Mouse (Mus musculus): ENCODE measurements around the gene Muc1. TPM values are rescaled to one million over a fixed set of nuclear protein-coding genes. Genes with fewer than 3 reads are reported as not detected.

Gene Muc1
- polyA plus RNA-seq, 1 experiment: 38.3 TPM

GRCm38 (mm10) chr3:89202253-89203141 is 26.4 kb upstream of the Muc1 start, which contains the start of gene Gba:
Gene Gba, plus strand, starts transcription at chr3:89202928.
- TF ChIP-seq POLR2A (IDR thresholded peaks at IDR 0.05; ENCODE audit: control insufficient read depth, low read depth, low read length) (no peak), CTCF (IDR thresholded peaks at IDR 0.05; ENCODE audit: control insufficient read depth, insufficient read depth, insufficient replicate concordance, low read depth, low read length) (no peak)
- H3K27ac ChIP-seq (ENCODE audit: control insufficient read depth, insufficient read depth, low read depth, low read length): peak within 1 kb of the TSS; percentile 45; the same call in 1 of the 2 replicates
- peak within 1 kb of the TSS; percentile 80 for H3K4me3 ChIP-seq (ENCODE audit: control insufficient read depth, low read depth, low read length)
- no peaks in the 10 kb centered on the region for H3K36me3 ChIP-seq (ENCODE audit: control insufficient read depth, insufficient read depth, low read length)
- no peaks in the 10 kb centered on the region for H3K27me3 ChIP-seq (ENCODE audit: control insufficient read depth, insufficient read depth, low read length)
- no peaks in the 10 kb centered on the region for H3K4me1 ChIP-seq (ENCODE audit: control insufficient read depth, insufficient read depth, low read length)

GRCm38 (mm10) chr3:89203142-89203514 is 25.7 kb upstream of the Muc1 start:
- H3K4me3 ChIP-seq (ENCODE audit: control insufficient read depth, low read depth, low read length): peak overlapping the region; percentile 80
- TF ChIP-seq POLR2A (IDR thresholded peaks at IDR 0.05; ENCODE audit: control insufficient read depth, low read depth, low read length) (no peak), CTCF (IDR thresholded peaks at IDR 0.05; ENCODE audit: control insufficient read depth, insufficient read depth, insufficient replicate concordance, low read depth, low read length) (no peak)
- peak overlapping the region; percentile 45; the same call in 1 of the 2 replicates for H3K27ac ChIP-seq (ENCODE audit: control insufficient read depth, insufficient read depth, low read depth, low read length)
- H3K36me3 ChIP-seq (ENCODE audit: control insufficient read depth, insufficient read depth, low read length): no peaks in the 10 kb centered on the region; the same call in 1 of the 2 replicates
- no peaks in the 10 kb centered on the region for H3K4me1 ChIP-seq (ENCODE audit: control insufficient read depth, insufficient read depth, low read length)
- H3K27me3 ChIP-seq (ENCODE audit: control insufficient read depth, insufficient read depth, low read length): no peaks in the 10 kb centered on the region

GRCm38 (mm10) chr3:89206079-89206478 is 22.8 kb upstream of the Muc1 start:
- H3K4me1 ChIP-seq (ENCODE audit: control insufficient read depth, insufficient read depth, low read length): no peaks in the 10 kb centered on the region; the same call in 1 of the 2 replicates
- H3K27me3 ChIP-seq (ENCODE audit: control insufficient read depth, insufficient read depth, low read length): no peaks in the 10 kb centered on the region
- H3K27ac ChIP-seq (ENCODE audit: control insufficient read depth, insufficient read depth, low read depth, low read length): no peak overlapping the region
- TF ChIP-seq POLR2A (IDR thresholded peaks at IDR 0.05; ENCODE audit: control insufficient read depth, low read depth, low read length): no peak
- TF ChIP-seq CTCF (IDR thresholded peaks at IDR 0.05; ENCODE audit: control insufficient read depth, insufficient read depth, insufficient replicate concordance, low read depth, low read length): no peak
- H3K4me3 ChIP-seq (ENCODE audit: control insufficient read depth, low read depth, low read length): no peak overlapping the region
- H3K36me3 ChIP-seq (ENCODE audit: control insufficient read depth, insufficient read depth, low read length): no peaks in the 10 kb centered on the region; the same call in none of the 2 replicates

GRCm38 (mm10) chr3:89206695-89207094 is 22.2 kb upstream of the Muc1 start:
- no peak overlapping the region for H3K4me3 ChIP-seq (ENCODE audit: control insufficient read depth, low read depth, low read length)
- H3K27me3 ChIP-seq (ENCODE audit: control insufficient read depth, insufficient read depth, low read length): no peaks in the 10 kb centered on the region
- no peak overlapping the region for H3K27ac ChIP-seq (ENCODE audit: control insufficient read depth, insufficient read depth, low read depth, low read length)
- no peaks in the 10 kb centered on the region; the same call in none of the 2 replicates for H3K36me3 ChIP-seq (ENCODE audit: control insufficient read depth, insufficient read depth, low read length)
- H3K4me1 ChIP-seq (ENCODE audit: control insufficient read depth, insufficient read depth, low read length): no peaks in the 10 kb centered on the region; the same call in 1 of the 2 replicates
- TF ChIP-seq POLR2A (IDR thresholded peaks at IDR 0.05; ENCODE audit: control insufficient read depth, low read depth, low read length) (no peak), CTCF (IDR thresholded peaks at IDR 0.05; ENCODE audit: control insufficient read depth, insufficient read depth, insufficient replicate concordance, low read depth, low read length) (no peak)

- Histone ChIP-seq H3K4me1 (ENCODE audit: control insufficient read depth, insufficient read depth, low read length) (no peaks in the 10 kb centered on the region; the same call in 1 of the 2 replicates), H3K4me3 (ENCODE audit: control insufficient read depth, low read depth, low read length) (no peak overlapping the region), H3K27ac (ENCODE audit: control insufficient read depth, insufficient read depth, low read depth, low read length) (no peak overlapping the region), H3K36me3 (ENCODE audit: control insufficient read depth, insufficient read depth, low read length) (no peaks in the 10 kb centered on the region; the same call in none of the 2 replicates), H3K27me3 (ENCODE audit: control insufficient read depth, insufficient read depth, low read length) (no peaks in the 10 kb centered on the region)
- TF ChIP-seq CTCF (IDR thresholded peaks at IDR 0.05; ENCODE audit: control insufficient read depth, insufficient read depth, insufficient replicate concordance, low read depth, low read length) (no peak), POLR2A (IDR thresholded peaks at IDR 0.05; ENCODE audit: control insufficient read depth, low read depth, low read length) (no peak)
These were observed 20.7 kb upstream of the Muc1 start for GRCm38 (mm10) chr3:89208075-89208657.

GRCm38 (mm10) chr3:89208736-89209135 is 20.1 kb upstream of the Muc1 start:
- Histone ChIP-seq H3K4me3 (ENCODE audit: control insufficient read depth, low read depth, low read length) (no peak overlapping the region), H3K4me1 (ENCODE audit: control insufficient read depth, insufficient read depth, low read length) (no peaks in the 10 kb centered on the region; the same call in 1 of the 2 replicates), H3K36me3 (ENCODE audit: control insufficient read depth, insufficient read depth, low read length) (no peaks in the 10 kb centered on the region; the same call in none of the 2 replicates), H3K27me3 (ENCODE audit: control insufficient read depth, insufficient read depth, low read length) (no peaks in the 10 kb centered on the region), H3K27ac (ENCODE audit: control insufficient read depth, insufficient read depth, low read depth, low read length) (no peak overlapping the region)
- TF ChIP-seq CTCF (IDR thresholded peaks at IDR 0.05; ENCODE audit: control insufficient read depth, insufficient read depth, insufficient replicate concordance, low read depth, low read length) (no peak), POLR2A (IDR thresholded peaks at IDR 0.05; ENCODE audit: control insufficient read depth, low read depth, low read length) (no peak)

- Histone ChIP-seq H3K4me1 (ENCODE audit: control insufficient read depth, insufficient read depth, low read length) (no peaks in the 10 kb centered on the region; the same call in 1 of the 2 replicates), H3K27me3 (ENCODE audit: control insufficient read depth, insufficient read depth, low read length) (no peaks in the 10 kb centered on the region), H3K27ac (ENCODE audit: control insufficient read depth, insufficient read depth, low read depth, low read length) (no peak overlapping the region), H3K4me3 (ENCODE audit: control insufficient read depth, low read depth, low read length) (no peak overlapping the region), H3K36me3 (ENCODE audit: control insufficient read depth, insufficient read depth, low read length) (no peaks in the 10 kb centered on the region; the same call in none of the 2 replicates)
- TF ChIP-seq POLR2A (IDR thresholded peaks at IDR 0.05; ENCODE audit: control insufficient read depth, low read depth, low read length) (no peak), CTCF (IDR thresholded peaks at IDR 0.05; ENCODE audit: control insufficient read depth, insufficient read depth, insufficient replicate concordance, low read depth, low read length) (no peak)
These were observed 19.1 kb upstream of the Muc1 start for GRCm38 (mm10) chr3:89209731-89210130.

Measured in testis, adult 2 months (tissue).